Comparison of ENCODE assay signal across 9 mouse cellular contexts in the genomic region with DNA sequence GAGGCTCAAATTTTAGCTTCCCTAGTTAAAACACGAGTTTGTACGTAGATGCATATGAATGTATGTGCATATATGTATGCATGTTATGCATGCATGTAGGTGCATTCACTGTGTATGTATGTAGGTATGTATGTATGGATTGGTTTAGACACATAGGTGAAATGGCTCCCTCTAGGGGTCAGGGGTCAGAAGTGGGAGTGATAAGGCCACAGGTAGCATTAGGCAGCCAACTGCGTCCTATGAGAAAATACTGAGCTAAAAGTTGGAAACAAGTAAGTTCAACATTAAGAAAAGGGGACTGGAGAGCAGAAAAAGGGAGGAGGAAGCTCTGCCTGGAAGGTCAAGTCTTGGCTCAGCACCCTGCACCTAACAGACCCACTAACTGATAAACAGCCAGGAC. TPM values are rescaled to one million over a fixed set of nuclear protein-coding genes. Genes with fewer than 3 reads are reported as not detected.
DNase-seq lines count a peak whose midpoint lies in the region; ATAC-seq lines count a peak whose summit lies in the region.
"Had no signal": no experiment of that assay in that cellular context is flagged by ENCODE, and none has a peak within 500 bp of the region (broad histone marks: within the 10 kb centered on the region; RNA-seq: fewer than 3 reads in every experiment).

No protein-coding gene starts in this region.

- no peaks in the 10 kb centered on the region for H3K9me3 ChIP-seq in hindbrain, embryonic 11.5 days (ENCODE audit: control insufficient read depth, low read length)
- H3K9me3 ChIP-seq in hindbrain, embryonic 14.5 days (ENCODE audit: control insufficient read depth, low read length): no peaks in the 10 kb centered on the region

- H3K4me2 ChIP-seq in hindbrain, embryonic 11.5 days (replicated peaks; ENCODE audit: low read depth, low read length): no peak overlapping the region
- no peak overlapping the region for H3K4me2 ChIP-seq in hindbrain, embryonic 14.5 days (replicated peaks)

- no peak overlapping the region for H3K4me3 ChIP-seq in hindbrain, embryonic 11.5 days (ENCODE audit: low read depth, low read length)
- H3K4me3 ChIP-seq in hindbrain, embryonic 14.5 days (replicated peaks; ENCODE audit: low read length): no peak overlapping the region
- H3K4me3 ChIP-seq: erythroblast, embryonic 14.5 days had no signal

- no peaks in the 10 kb centered on the region for H3K27me3 ChIP-seq in hindbrain, embryonic 11.5 days (ENCODE audit: control insufficient read depth, insufficient read depth, low read length)
- H3K27me3 ChIP-seq in hindbrain, embryonic 14.5 days (ENCODE audit: control insufficient read depth, insufficient read depth, low read length): no peaks in the 10 kb centered on the region

- H3K27ac ChIP-seq in hindbrain, embryonic 11.5 days (ENCODE audit: low read depth, low read length): no peak overlapping the region
- H3K27ac ChIP-seq in hindbrain, embryonic 14.5 days: no peak overlapping the region

- H3K9ac ChIP-seq in hindbrain, embryonic 11.5 days (ENCODE audit: low read depth, low read length): no peak overlapping the region
- no peak overlapping the region for H3K9ac ChIP-seq in hindbrain, embryonic 14.5 days

- 0 out of 2 replicates have a peak, but pooled peaks have one; percentile 30 for ATAC-seq in hindbrain, embryonic 11.5 days (ENCODE audit: low FRiP score)
- ATAC-seq in hindbrain, embryonic 14.5 days (ENCODE audit: low FRiP score): no peak
- peak; percentile 81 for ATAC-seq in CD4-positive, CD25-positive, alpha-beta regulatory T cell, adult 4 months

- WGBS in hindbrain, embryonic 11.5 days: 91% methylated on average over 3 of the region's 3 CpGs
- 94% methylated on average over 3 of the region's 3 CpGs for WGBS in hindbrain, embryonic 14.5 days

- peak; percentile 18 for DNase-seq in hindbrain, embryonic 11.5 days (ENCODE audit: low spot score)
- DNase-seq in hindbrain, embryonic 14.5 days (ENCODE audit: low spot score): no peak
- DNase-seq in embryo, embryonic 11 days: peak; percentile 33
- DNase-seq in retina, postnatal 1 day: peak; percentile 24
- DNase-seq in right cerebral cortex, postnatal 25 days: no peak
- no peak for DNase-seq in adrenal gland, adult (ENCODE audit: inconsistent age in 2 of 2, low spot score in 1 of 2)
- DNase-seq in gastrocnemius, adult 8-10 months (ENCODE audit: low spot score in 2 of 2): no peak

- H3K4me1 ChIP-seq in hindbrain, embryonic 11.5 days (replicated peaks; ENCODE audit: control insufficient read depth, insufficient read depth, low read length): no peaks in the 10 kb centered on the region
- no peaks in the 10 kb centered on the region for H3K4me1 ChIP-seq in hindbrain, embryonic 14.5 days (replicated peaks; ENCODE audit: control insufficient read depth, insufficient read depth, low read length)

- no peaks in the 10 kb centered on the region for H3K36me3 ChIP-seq in hindbrain, embryonic 11.5 days (ENCODE audit: control insufficient read depth, insufficient read depth, low read length)
- peaks cover 41% of the 10 kb centered on the region for H3K36me3 ChIP-seq in hindbrain, embryonic 14.5 days (replicated peaks; ENCODE audit: control insufficient read depth, insufficient read depth)

RNA-seq across cellular contexts. Expression of a gene that starts 21.4 kb away (rescaled TPM):
- polyA plus RNA-seq in hindbrain, embryonic 11.5 days (2014; fragmentation: Nextera tagmentation; extraction: Ambion mirVana): 9.8 and 10.3 TPM in 2 replicates
- 15.2 and 16.1 TPM in 2 replicates for polyA plus RNA-seq in hindbrain, embryonic 14.5 days (2014; fragmentation: Nextera tagmentation; extraction: Ambion mirVana)
- polyA plus RNA-seq in CD4-positive, CD25-positive, alpha-beta regulatory T cell, adult 4 months (2017; shearing (Covaris generic)): 10 to 100 TPM; 25.5 to 32.4 TPM
- 1 to 10 TPM; 2.6 to 4.6 (median 4.0) TPM for total RNA-seq in gastrocnemius, adult 8-10 months (2022)

RNA-seq across cellular contexts. Expression of a gene that starts 24.0 kb away (rescaled TPM):
- 5.9 and 6.9 TPM in 2 replicates for polyA plus RNA-seq in hindbrain, embryonic 11.5 days (2014; fragmentation: Nextera tagmentation; extraction: Ambion mirVana)
- polyA plus RNA-seq in hindbrain, embryonic 14.5 days (2014; fragmentation: Nextera tagmentation; extraction: Ambion mirVana): 11.4 and 11.9 TPM in 2 replicates
- polyA plus RNA-seq in CD4-positive, CD25-positive, alpha-beta regulatory T cell, adult 4 months (2017; shearing (Covaris generic)): 100 to 1,000 TPM; 167 to 170 TPM
- 1 to 10 TPM; 1.6 to 2.1 (median 1.7) TPM for total RNA-seq in gastrocnemius, adult 8-10 months (2022)
- polyA plus RNA-seq: erythroblast, embryonic 14.5 days had no signal

RNA-seq across cellular contexts. Expression of a gene that starts 58.4 kb away (rescaled TPM):
- polyA plus RNA-seq in hindbrain, embryonic 11.5 days (2014; fragmentation: Nextera tagmentation; extraction: Ambion mirVana): 70.7 and 79.0 TPM in 2 replicates
- polyA plus RNA-seq in hindbrain, embryonic 14.5 days (2014; fragmentation: Nextera tagmentation; extraction: Ambion mirVana): 36.0 and 39.4 TPM in 2 replicates
- 10 to 100 TPM; 53.2 to 64.5 TPM for polyA plus RNA-seq in CD4-positive, CD25-positive, alpha-beta regulatory T cell, adult 4 months (2017; shearing (Covaris generic))
- total RNA-seq in gastrocnemius, adult 8-10 months (2022): 10 to 100 TPM; 14.3 to 22.0 (median 17.3) TPM

Comparison
In these comparisons a context has a peak if more than half of its experiments do, and no peak if none do; other contexts are left out.
1. DNase-seq: peak in hindbrain, embryonic 11.5 days (single experiment), embryo, embryonic 11 days (single experiment) and retina, postnatal 1 day (single experiment); none in hindbrain, embryonic 14.5 days (single experiment), right cerebral cortex, postnatal 25 days (single experiment), adrenal gland, adult (0 of 2) and gastrocnemius, adult 8-10 months (0 of 2).
2. RNA of a gene that starts 24.0 kb away (polyA plus RNA-seq): 167 to 170 TPM in CD4-positive, CD25-positive, alpha-beta regulatory T cell, adult 4 months; 11.4 to 11.9 TPM in hindbrain, embryonic 14.5 days and 5.9 to 6.9 TPM in hindbrain, embryonic 11.5 days; every median in the first group is over 10 times any median in the second.